Mouse (Mus musculus): ENCODE data around the gene Hes1.

DNA sequence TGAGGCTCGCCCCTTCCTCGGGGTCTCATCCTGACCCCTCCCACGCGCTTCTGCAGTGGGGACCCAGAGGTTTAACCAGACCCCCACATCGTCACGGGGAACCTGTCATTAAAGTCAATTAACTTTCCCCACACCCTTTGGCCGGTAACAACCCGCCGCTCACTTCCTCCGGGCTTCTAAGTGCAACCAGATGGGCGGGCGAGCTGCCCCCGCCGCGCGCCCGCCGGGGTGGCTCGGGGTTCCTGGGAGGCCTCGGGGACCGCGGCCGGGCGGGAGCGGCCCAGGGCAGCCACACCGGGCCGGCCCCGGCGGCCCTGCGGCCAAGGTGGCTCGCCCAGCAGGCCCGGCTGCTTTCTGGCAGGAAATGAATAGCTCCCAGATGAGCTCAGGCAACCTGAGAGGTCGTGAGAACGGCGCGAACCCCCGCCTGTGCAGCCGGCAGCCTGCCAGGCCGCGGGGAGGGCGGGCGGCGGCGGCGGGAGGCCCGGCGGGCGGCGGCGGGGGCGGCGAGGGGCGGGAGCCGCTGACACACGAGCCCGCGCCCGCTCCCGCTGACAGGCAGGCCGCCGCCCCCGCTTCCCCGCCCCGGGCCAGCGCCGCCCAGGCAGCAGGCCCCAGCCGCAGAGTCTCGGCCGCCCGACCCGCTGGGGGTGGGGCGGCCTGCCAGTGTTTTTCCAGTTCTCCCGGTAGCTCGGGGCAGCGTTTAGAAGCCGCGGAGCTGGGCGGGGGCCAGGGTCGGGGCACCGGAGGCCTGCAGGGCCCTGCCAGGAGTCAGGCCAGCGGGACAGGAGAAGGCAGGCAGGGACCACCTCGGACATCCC lies 6.0 kb downstream of the Hes1 start:
- no peak for TF ChIP-seq GATA1 (IDR thresholded peaks at IDR 0.05; ENCODE audit: low read length)
- no peak for TF ChIP-seq TAL1 (IDR thresholded peaks at IDR 0.05; ENCODE audit: low read length)

All from erythroblast, embryonic 14.5 days (primary cell).